Mouse (Mus musculus) intestine, embryonic 14.5 days (tissue): ENCODE results near the gene Hinfp. TPM values are rescaled to one million over a fixed set of nuclear protein-coding genes. Genes with fewer than 3 reads are reported as not detected.
"Not testable (repeated sequence)": the region's sequence is repeated elsewhere in the genome, so short reads cannot be mapped to it uniquely, and the experiment has no call there.

Experiments
- ATAC-seq: fragments of 200-750 bp; cut with Nextera tagmentation; replicated peaks from 2 replicates; pipeline ENCODE4 v1.8.0; 2017; ENCODE audit warnings: low read depth, moderate number of reproducible peaks, moderate TSS enrichment, moderate library complexity; ENCODE audit not compliant: low FRiP score, low TSS enrichment
- DNase-seq: peaks from one replicate; pipeline ENCODE4 v3.0.0-alpha.2; 2018; ENCODE audit warnings: low spot score
- H3K27ac ChIP-seq: fragments of 300-500 bp; sonication (generic); 2 replicates; pipeline ENCODE4 v1.5.1; 2014; ENCODE audit warnings: low read depth, mild to moderate bottlenecking, control low read depth
- H3K27me3 ChIP-seq: fragments of 300-500 bp; sonication (generic); replicated peaks from 2 replicates; pipeline ENCODE4 v1.6.1; 2014; ENCODE audit warnings: low read length, control low read depth; ENCODE audit not compliant: control insufficient read depth, insufficient read depth
- H3K36me3 ChIP-seq: fragments of 300-500 bp; sonication (generic); 2 replicates; pipeline ENCODE4 v1.6.1; 2014; ENCODE audit warnings: low read length, control low read depth; ENCODE audit not compliant: control insufficient read depth, insufficient read depth
- H3K4me1 ChIP-seq: fragments of 300-500 bp; sonication (generic); replicated peaks from 2 replicates; pipeline ENCODE4 v1.6.1; 2014; ENCODE audit warnings: low read length, control low read depth, mixed read lengths; ENCODE audit not compliant: control insufficient read depth, insufficient read depth
- H3K4me2 ChIP-seq: fragments of 300-500 bp; sonication (generic); 2 replicates; pipeline ENCODE4 v1.6.1; 2014; ENCODE audit warnings: low read length
- H3K4me3 ChIP-seq: fragments of 300-500 bp; sonication (generic); 2 replicates; pipeline ENCODE4 v1.5.1; 2014; ENCODE audit warnings: low read depth, low read length, control low read depth, mixed read lengths
- H3K9ac ChIP-seq: fragments of 300-500 bp; sonication (generic); 2 replicates; pipeline ENCODE4 v1.6.1; 2014; ENCODE audit warnings: mild to moderate bottlenecking, low read length
- H3K9me3 ChIP-seq: fragments of 300-500 bp; sonication (generic); 2 replicates; pipeline ENCODE4 v1.6.1; 2016; ENCODE audit warnings: low read length, control low read depth; ENCODE audit not compliant: control insufficient read depth
- WGBS: fragments of 180-500 bp; shearing (Covaris S2); extraction: QIAGEN DNeasy Blood & Tissue Kit; methylation state at CpG from one replicate; pipeline ENCODE4 v1.1.7; 2014; 5-methylcytosine and 5-hydroxymethylcytosine counted together
- polyA plus RNA-seq: library from polyadenylated mRNA; unstranded; fragments of >200 nt; fragmentation: Nextera tagmentation; extraction: Ambion mirVana; gene quantifications from 2 replicates; pipeline ENCODE4 v1.2.1, GENCODE M21; 2014

Hinfp gene
- polyA plus RNA-seq, 1 experiment from 2014 or later, result 18.5 TPM

GRCm38 (mm10) chr9:44326371-44327063 lies 21.0 kb upstream of the Hinfp start:
- H3K4me3 ChIP-seq, result peak overlapping the region; percentile 65
- H3K9me3 ChIP-seq, result no peaks in the 10 kb centered on the region
- peak overlapping the region; percentile 86 for H3K27ac ChIP-seq
- peak; percentile 88 for DNase-seq
- peaks cover 35% of the 10 kb centered on the region for H3K36me3 ChIP-seq
- H3K9ac ChIP-seq, result peak overlapping the region; percentile 70
- peak overlapping the region; percentile 68 for H3K4me2 ChIP-seq
- peak; percentile 91 for ATAC-seq
- peaks cover 11% of the 10 kb centered on the region for H3K4me1 ChIP-seq
- H3K27me3 ChIP-seq, result no peaks in the 10 kb centered on the region
- WGBS, result under 1% methylated on average over 38 of the region's 38 CpGs

GRCm38 (mm10) chr9:44325768-44326370 lies 20.4 kb upstream of the Hinfp start, which contains the start of gene Dpagt1:
TSS of gene Dpagt1 (plus strand) at chr9:44326019.
- no peaks in the 10 kb centered on the region for H3K27me3 ChIP-seq
- H3K27ac ChIP-seq, result peak within 1 kb of the TSS; percentile 86
- DNase-seq, result peak; percentile 86
- H3K4me3 ChIP-seq, result peak within 1 kb of the TSS; percentile 65
- peak within 1 kb of the TSS; percentile 70 for H3K9ac ChIP-seq
- H3K4me1 ChIP-seq, result peaks cover 11% of the 10 kb centered on the region
- H3K4me2 ChIP-seq, result peak within 1 kb of the TSS; percentile 68
- H3K9me3 ChIP-seq, result no peaks in the 10 kb centered on the region
- H3K36me3 ChIP-seq, result peaks cover 29% of the 10 kb centered on the region
- WGBS, result 3% methylated on average over 12 of the region's 12 CpGs
- peak; percentile 16; the same call in 1 of the 2 replicates for ATAC-seq

- Histone ChIP-seq H3K4me1 (peaks cover 11% of the 10 kb centered on the region), H3K4me2 (peak overlapping the region; percentile 68), H3K36me3 (peaks cover 22% of the 10 kb centered on the region), H3K27ac (0 out of 2 replicates have a peak overlapping the region, but pooled peaks have one; percentile 86)
- not testable (repeated sequence) for ATAC-seq, H3K9me3 ChIP-seq, H3K27me3 ChIP-seq, DNase-seq, H3K9ac ChIP-seq, H3K4me3 ChIP-seq
- 67% methylated on average over 7 of the region's 8 CpGs for WGBS
These were observed 19.7 kb upstream of the Hinfp start for GRCm38 (mm10) chr9:44325032-44325767.

- Histone ChIP-seq H3K4me2 (no peak overlapping the region), H3K27me3 (no peaks in the 10 kb centered on the region), H3K9ac (no peak overlapping the region), H3K36me3 (peaks cover 12% of the 10 kb centered on the region), H3K27ac (no peak overlapping the region), H3K4me3 (no peak overlapping the region), H3K4me1 (peaks cover 13% of the 10 kb centered on the region), H3K9me3 (no peaks in the 10 kb centered on the region)
- 78% methylated on average over 6 of the region's 6 CpGs for WGBS
- DNase-seq (no peak), ATAC-seq (no peak)
These were observed 18.7 kb upstream of the Hinfp start for GRCm38 (mm10) chr9:44324147-44324546.

GRCm38 (mm10) chr9:44323656-44324055 lies 18.2 kb upstream of the Hinfp start:
- 87% methylated on average over 4 of the region's 4 CpGs for WGBS
- H3K27ac ChIP-seq, H3K9ac ChIP-seq, DNase-seq, H3K36me3 ChIP-seq, H3K4me2 ChIP-seq, H3K27me3 ChIP-seq, H3K9me3 ChIP-seq, H3K4me3 ChIP-seq, ATAC-seq: not testable (repeated sequence)
- peaks cover 18% of the 10 kb centered on the region for H3K4me1 ChIP-seq

- H3K9ac ChIP-seq, result peak overlapping the region; percentile 55
- peak overlapping the region; percentile 78 for H3K27ac ChIP-seq
- peaks cover 4% of the 10 kb centered on the region for H3K36me3 ChIP-seq
- no peaks in the 10 kb centered on the region for H3K9me3 ChIP-seq
- H3K4me1 ChIP-seq, result peaks cover 15% of the 10 kb centered on the region
- H3K4me3 ChIP-seq, result peak overlapping the region; percentile 75
- 33% methylated on average over 6 of the region's 6 CpGs for WGBS
- H3K27me3 ChIP-seq, result no peaks in the 10 kb centered on the region
- peak overlapping the region; percentile 56 for H3K4me2 ChIP-seq
- DNase-seq, result peak; percentile 55
- peak; percentile 22; the same call in 1 of the 2 replicates for ATAC-seq
These were observed 15.3 kb upstream of the Hinfp start for GRCm38 (mm10) chr9:44320799-44321133.

- Histone ChIP-seq H3K36me3 (peaks cover 10% of the 10 kb centered on the region), H3K9me3 (no peaks in the 10 kb centered on the region), H3K27ac (peak within 1 kb of the TSS; percentile 78), H3K4me1 (peaks cover 14% of the 10 kb centered on the region), H3K9ac (peak within 1 kb of the TSS; percentile 68), H3K4me2 (peak within 1 kb of the TSS; percentile 56), H3K27me3 (no peaks in the 10 kb centered on the region), H3K4me3 (peak within 1 kb of the TSS; percentile 75)
- WGBS, result under 1% methylated on average over 67 of the region's 67 CpGs
- DNase-seq (peak; percentile 93), ATAC-seq (peak; percentile 97)
These were observed 14.7 kb upstream of the Hinfp start, which contains the start of gene C2cd2l for GRCm38 (mm10) chr9:44319887-44320798. TSS of gene C2cd2l (minus strand) at chr9:44320285.
